Mouse (Mus musculus) thymus, adult 2 months (tissue): Measurements from ENCODE around the gene Fbxo8.

ENCODE experiments used
- CTCF ChIP-seq: fragments of 200-500 bp; IDR thresholded peaks from 2 replicates; pipeline ENCODE4 v1.5.1; 2012; ENCODE audit warnings: mild to moderate bottlenecking, control low read depth, low read length, moderate library complexity, borderline replicate concordance; ENCODE audit not compliant: control insufficient read depth, poor library complexity, insufficient read depth; ENCODE audit errors: extremely low read depth
- POLR2A ChIP-seq: fragments of 200-500 bp; IDR thresholded peaks from 2 replicates; pipeline ENCODE4 v1.6.1; 2012; ENCODE audit warnings: mild to moderate bottlenecking, low read length, control low read depth, moderate library complexity; ENCODE audit not compliant: control insufficient read depth, poor library complexity, insufficient read depth; ENCODE audit errors: extremely low read depth

DNA sequence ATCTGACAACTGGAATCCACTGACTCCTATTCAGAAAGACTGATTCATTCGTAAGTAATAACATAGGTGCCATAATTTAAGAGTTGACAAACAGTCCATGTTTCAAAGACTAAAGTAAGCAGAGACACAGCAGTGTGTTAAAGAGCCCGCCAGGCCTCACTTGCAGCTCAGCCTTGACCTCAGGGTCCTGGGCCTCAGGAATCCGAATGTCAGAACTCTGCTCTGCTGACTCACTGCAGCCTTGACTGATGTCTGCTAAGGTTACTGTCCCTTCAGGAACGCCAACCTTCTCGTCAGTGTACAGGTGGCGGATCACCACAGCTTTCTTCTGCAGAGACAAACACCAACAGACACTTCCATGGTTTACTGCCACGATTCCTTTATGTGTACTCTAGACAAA, 10.2 kb upstream of the Fbxo8 start:
- TF ChIP-seq POLR2A (no peak), CTCF (no peak)
